Mouse (Mus musculus) neural tube, embryonic 12.5 days (tissue): ENCODE measurements at regions not wholly inside any gene's neighbourhood (a gene's known extent, or its start where the extent isn't known, plus 50 kb on each side); places are given as distances from the start of the nearest gene placed in this dataset.

ENCODE experiments used
- ATAC-seq: fragments of 200-750 bp; cut with Nextera tagmentation; 2 replicates; pipeline ENCODE4 v1.8.0; 2017; ENCODE audit warnings: low read depth, mild to moderate bottlenecking, moderate TSS enrichment, moderate library complexity; ENCODE audit not compliant: low FRiP score
- H3K27ac ChIP-seq: fragments of 300-500 bp; sonication (generic); 2 replicates; pipeline ENCODE4 v1.5.1; 2016
- H3K27me3 ChIP-seq: fragments of 300-500 bp; sonication (generic); replicated peaks from 2 replicates; pipeline ENCODE4 v1.6.1; 2016; ENCODE audit warnings: mild to moderate bottlenecking
- H3K36me3 ChIP-seq: fragments of 300-500 bp; sonication (generic); 2 replicates; pipeline ENCODE4 v1.6.1; 2016; ENCODE audit warnings: mild to moderate bottlenecking
- H3K4me1 ChIP-seq: fragments of 300-500 bp; sonication (generic); 2 replicates; pipeline ENCODE4 v1.6.1; 2016
- H3K4me2 ChIP-seq: fragments of 300-500 bp; sonication (generic); replicated peaks from 2 replicates; pipeline ENCODE4 v1.6.1; 2016; ENCODE audit warnings: mild to moderate bottlenecking
- H3K4me3 ChIP-seq: fragments of 300-500 bp; sonication (generic); 2 replicates; pipeline ENCODE4 v1.5.1; 2016
- H3K9ac ChIP-seq: fragments of 300-500 bp; sonication (generic); 2 replicates; pipeline ENCODE4 v1.6.1; 2016; ENCODE audit warnings: mild to moderate bottlenecking
- H3K9me3 ChIP-seq: fragments of 300-500 bp; sonication (generic); 2 replicates; pipeline ENCODE4 v1.6.1; 2016; ENCODE audit warnings: mild to moderate bottlenecking
- WGBS: fragments of 180-500 bp; shearing (Covaris S2); methylation state at CpG from one replicate; pipeline ENCODE4 v1.1.7; 2016; 5-methylcytosine and 5-hydroxymethylcytosine counted together

GRCm38 (mm10) chr10:72577713-72578112, 76.9 kb upstream of the Zwint start:
- Histone ChIP-seq H3K4me1 (no peaks in the 10 kb centered on the region), H3K27me3 (no peaks in the 10 kb centered on the region), H3K27ac (no peak overlapping the region), H3K4me2 (no peak overlapping the region), H3K36me3 (no peaks in the 10 kb centered on the region), H3K9me3 (no peaks in the 10 kb centered on the region), H3K9ac (no peak overlapping the region), H3K4me3 (no peak overlapping the region)
- 92% methylated on average over 3 of the region's 3 CpGs for WGBS
- ATAC-seq: no peak

DNA sequence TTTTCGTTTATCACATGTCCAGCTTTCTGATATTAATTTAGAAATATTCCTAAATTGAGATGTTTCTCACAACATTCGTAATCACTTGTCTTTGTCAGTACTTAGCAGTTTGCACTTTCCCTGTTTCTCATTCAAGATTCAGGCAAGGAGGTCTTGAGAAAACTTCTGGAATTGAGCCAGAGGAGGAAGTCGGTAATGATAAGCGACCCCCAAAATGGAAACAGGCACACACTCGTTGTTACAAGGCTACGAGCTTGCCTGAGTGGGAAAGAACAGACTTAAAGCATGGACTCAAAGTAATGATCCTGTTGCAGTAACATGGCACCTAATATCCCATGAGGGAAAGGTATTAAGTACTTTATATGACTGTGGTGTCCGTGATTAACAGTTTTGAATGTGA, 76.1 kb upstream of the Zwint start:
- WGBS: 80% methylated on average over 7 of the region's 7 CpGs
- no peak for ATAC-seq
- no peak overlapping the region for H3K9ac ChIP-seq
- H3K27ac ChIP-seq: no peak overlapping the region
- H3K4me3 ChIP-seq: no peak overlapping the region
- H3K4me2 ChIP-seq: no peak overlapping the region
- no peaks in the 10 kb centered on the region for H3K9me3 ChIP-seq
- no peaks in the 10 kb centered on the region for H3K27me3 ChIP-seq
- no peaks in the 10 kb centered on the region for H3K36me3 ChIP-seq
- no peaks in the 10 kb centered on the region for H3K4me1 ChIP-seq

DNA sequence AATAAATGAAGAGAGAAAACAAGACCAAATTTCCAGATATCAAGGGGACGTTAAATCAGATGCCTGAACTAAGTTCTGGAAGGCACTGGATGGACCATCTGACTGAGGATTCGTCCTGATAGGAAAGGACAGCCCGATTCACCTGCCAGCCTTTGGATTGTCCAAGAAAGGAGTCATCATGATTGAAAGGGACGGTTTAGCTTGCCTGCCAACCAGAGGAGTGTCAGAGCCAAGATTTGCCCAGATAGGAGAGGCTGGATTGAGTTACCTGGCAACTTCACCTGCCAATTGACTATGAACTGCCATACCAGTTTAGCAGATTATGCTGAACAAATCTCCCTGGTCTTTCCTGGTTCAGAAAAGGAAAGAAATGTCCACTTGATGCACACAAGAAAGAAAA, 73.3 kb upstream of the Zwint start:
- no peak overlapping the region for H3K4me3 ChIP-seq
- no peak overlapping the region for H3K27ac ChIP-seq
- no peaks in the 10 kb centered on the region for H3K4me1 ChIP-seq
- no peak for ATAC-seq
- no peaks in the 10 kb centered on the region for H3K9me3 ChIP-seq
- H3K36me3 ChIP-seq: no peaks in the 10 kb centered on the region
- WGBS: 87% methylated on average over 4 of the region's 4 CpGs
- no peaks in the 10 kb centered on the region for H3K27me3 ChIP-seq
- no peak overlapping the region for H3K4me2 ChIP-seq
- H3K9ac ChIP-seq: no peak overlapping the region

DNA sequence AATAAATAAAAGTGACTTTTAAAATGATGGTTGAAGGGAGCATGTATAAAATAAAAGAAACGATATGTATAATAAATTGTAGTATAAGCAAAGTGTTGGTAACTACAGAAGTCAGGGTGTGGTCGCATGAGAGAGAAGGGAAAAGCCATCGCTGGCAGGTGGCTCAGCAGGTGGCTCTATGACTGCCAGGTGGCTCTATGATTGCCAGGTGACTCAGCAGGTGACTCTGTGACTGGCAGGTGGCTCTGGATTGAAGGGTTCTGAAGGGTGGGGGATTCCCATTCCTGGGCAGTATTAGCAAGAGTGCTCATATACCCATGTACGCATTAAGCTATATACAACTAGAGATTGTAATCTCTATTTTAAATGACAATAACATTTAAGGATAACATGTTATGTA, 66.1 kb upstream of the Zwint start:
- H3K27ac ChIP-seq: no peak overlapping the region
- H3K4me1 ChIP-seq: no peaks in the 10 kb centered on the region
- H3K9ac ChIP-seq: no peak overlapping the region
- H3K4me3 ChIP-seq: no peak overlapping the region
- no peaks in the 10 kb centered on the region for H3K9me3 ChIP-seq
- ATAC-seq: no peak
- H3K27me3 ChIP-seq: no peaks in the 10 kb centered on the region
- WGBS: 89% methylated on average over 4 of the region's 4 CpGs
- H3K36me3 ChIP-seq: no peaks in the 10 kb centered on the region
- H3K4me2 ChIP-seq: no peak overlapping the region

GRCm38 (mm10) chr10:72593049-72593448, 61.6 kb upstream of the Zwint start:
- no peak overlapping the region for H3K9ac ChIP-seq
- WGBS: 91% methylated on average over 1 of the region's 1 CpGs
- no peak overlapping the region for H3K4me3 ChIP-seq
- H3K27me3 ChIP-seq: no peaks in the 10 kb centered on the region
- no peak for ATAC-seq
- no peaks in the 10 kb centered on the region for H3K9me3 ChIP-seq
- H3K27ac ChIP-seq: no peak overlapping the region
- no peak overlapping the region for H3K4me2 ChIP-seq
- no peaks in the 10 kb centered on the region for H3K36me3 ChIP-seq
- no peaks in the 10 kb centered on the region for H3K4me1 ChIP-seq
